Mouse (Mus musculus) bone marrow, adult 2 months (tissue): ENCODE measurements at regions not wholly inside any gene's neighbourhood (a gene's known extent, or its start where the extent isn't known, plus 50 kb on each side); places are given as distances from the start of the nearest gene placed in this dataset.

ENCODE experiments used
- H3K27ac ChIP-seq: fragments of 200-500 bp; 2 replicates; pipeline ENCODE4 v1.5.1; 2012; ENCODE audit warnings: low read depth, mild to moderate bottlenecking, control low read depth, inconsistent platforms, low read length; ENCODE audit not compliant: control insufficient read depth, poor library complexity, insufficient read depth
- H3K4me1 ChIP-seq: fragments of 200-500 bp; 2 replicates; pipeline ENCODE4 v1.6.1; 2011; ENCODE audit warnings: low read length; ENCODE audit not compliant: control insufficient read depth, insufficient read depth
- H3K4me3 ChIP-seq: fragments of 200-500 bp; replicated peaks from 2 replicates; pipeline ENCODE3; 2011; ENCODE audit warnings: mild to moderate bottlenecking, low read depth, low read length, control low read depth; ENCODE audit not compliant: control insufficient read depth
- CTCF ChIP-seq: fragments of 200-500 bp; IDR thresholded peaks from 2 replicates; pipeline ENCODE4 v1.5.1; 2011; ENCODE audit warnings: low read length, control low read depth; ENCODE audit not compliant: control insufficient read depth, insufficient read depth
- POLR2A ChIP-seq: fragments of 200-500 bp; IDR thresholded peaks from 2 replicates; pipeline ENCODE4 v1.6.1; 2011; ENCODE audit warnings: low read depth, mild to moderate bottlenecking, control low read depth, low read length, borderline replicate concordance; ENCODE audit not compliant: control insufficient read depth
- WGBS: fragments of 180-500 bp; shearing (Covaris S2); methylation state at CpG from one replicate; pipeline ENCODE4 v1.1.7; 2018; 5-methylcytosine and 5-hydroxymethylcytosine counted together

DNA sequence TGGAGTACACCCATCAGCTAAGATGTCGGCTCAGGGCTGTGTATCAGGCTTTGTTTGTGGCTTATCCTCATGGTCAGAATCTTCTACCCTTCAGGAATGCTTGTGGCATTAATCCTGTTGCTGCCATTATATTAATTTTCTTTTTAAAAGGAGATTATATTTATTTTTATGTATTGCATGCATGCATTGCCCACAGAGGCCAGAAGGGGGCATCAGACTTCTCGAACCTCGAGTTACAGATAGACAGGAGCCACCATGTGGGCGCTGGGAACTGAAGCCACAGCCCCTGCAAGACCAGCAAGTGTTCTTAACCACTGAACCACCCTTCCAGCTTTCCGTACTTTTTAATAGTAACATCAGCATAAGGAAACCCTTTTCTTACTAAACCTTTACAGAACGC is 134.7 kb upstream of the Pitx1 start:
- Histone ChIP-seq H3K4me1 (no peaks in the 10 kb centered on the region), H3K4me3 (no peak overlapping the region), H3K27ac (no peak overlapping the region)
- WGBS = 83% methylated on average over 6 of the region's 6 CpGs
- TF ChIP-seq CTCF (no peak), POLR2A (no peak)

DNA sequence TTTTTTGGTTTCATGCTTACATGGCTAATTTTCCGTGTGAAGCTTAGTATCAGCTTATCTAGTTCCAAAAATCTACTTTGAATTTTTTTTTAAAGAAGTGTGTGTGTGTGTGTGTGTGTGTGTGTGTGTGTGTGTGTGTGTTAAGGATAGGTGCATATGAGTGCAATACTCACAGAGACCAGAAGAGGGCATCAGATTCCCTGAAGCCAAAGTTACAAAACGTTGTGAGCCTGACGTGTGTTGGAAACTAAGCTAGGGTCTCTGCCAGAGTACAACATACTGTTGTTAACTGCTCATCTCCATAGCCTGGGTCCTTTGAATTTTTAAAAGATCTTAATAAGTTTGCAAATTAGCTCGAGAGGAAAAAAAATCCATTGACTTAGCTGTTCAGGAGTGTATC is 133.5 kb upstream of the Pitx1 start:
- 79% methylated on average over 4 of the region's 4 CpGs for WGBS
- no peak overlapping the region for H3K4me3 ChIP-seq
- TF ChIP-seq CTCF (no peak), POLR2A (no peak)
- H3K4me1 ChIP-seq = no peaks in the 10 kb centered on the region
- no peak overlapping the region for H3K27ac ChIP-seq

DNA sequence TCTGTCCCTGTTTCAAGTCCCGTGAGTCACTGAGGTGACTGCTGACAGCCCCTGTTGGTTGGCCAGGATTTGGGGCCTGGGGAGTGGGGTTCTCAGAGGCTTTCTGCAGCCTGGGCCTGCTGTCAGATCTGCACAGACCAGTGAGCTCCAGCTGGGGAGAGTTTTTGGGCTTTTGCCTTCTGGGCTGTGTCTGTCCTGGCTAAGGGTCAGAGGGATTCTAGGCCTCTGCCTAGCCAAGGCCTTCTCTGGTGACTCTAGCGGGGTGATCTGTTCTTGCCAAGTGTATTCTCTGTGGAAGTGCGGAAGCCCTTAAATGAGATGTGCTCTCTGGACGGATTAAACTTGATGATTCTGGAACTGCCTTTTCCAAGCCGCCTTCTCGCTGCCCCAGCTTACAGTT is 131.2 kb upstream of the Pitx1 start:
- 83% methylated on average over 6 of the region's 6 CpGs for WGBS
- Histone ChIP-seq H3K27ac (no peak overlapping the region), H3K4me3 (no peak overlapping the region), H3K4me1 (no peaks in the 10 kb centered on the region)
- TF ChIP-seq POLR2A = no peak
- TF ChIP-seq CTCF = no peak

DNA sequence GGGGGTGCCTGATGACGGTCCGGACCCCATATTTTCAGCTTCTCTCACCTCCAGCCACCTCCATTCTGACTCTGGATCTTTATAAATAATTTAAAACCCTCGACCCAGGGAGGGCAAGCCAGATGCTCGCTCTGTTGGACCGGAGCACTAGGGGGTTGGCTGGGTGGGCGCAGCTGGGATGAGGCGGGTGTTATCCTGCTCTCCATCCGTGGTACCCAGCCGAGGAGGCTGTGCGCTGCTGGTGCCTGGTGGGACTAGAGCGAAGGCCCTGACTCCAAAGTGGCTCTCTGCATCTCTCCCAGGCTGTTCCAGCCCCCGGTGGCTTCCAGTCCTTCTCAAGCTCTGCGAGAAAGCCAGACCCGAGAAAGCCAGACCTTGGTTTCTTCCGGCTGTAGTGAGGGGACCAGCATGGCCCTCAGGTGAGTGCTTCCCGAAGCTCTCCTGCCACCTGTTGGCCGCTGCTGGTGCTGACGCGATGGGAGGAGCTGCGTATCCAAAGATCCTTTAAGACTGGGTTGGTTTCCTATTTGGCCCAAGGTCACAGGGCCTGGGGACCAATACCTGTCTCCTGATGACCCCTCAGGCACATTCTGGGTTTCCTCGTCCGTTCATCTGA is 127.1 kb upstream of the Pitx1 start:
- 13% methylated on average over 22 of the region's 22 CpGs for WGBS
- Histone ChIP-seq H3K4me1 (no peaks in the 10 kb centered on the region), H3K27ac (no peak overlapping the region), H3K4me3 (no peak overlapping the region)
- TF ChIP-seq POLR2A = no peak
- peak; percentile 78 for TF ChIP-seq CTCF

- TF ChIP-seq CTCF (no peak), POLR2A (no peak)
- Histone ChIP-seq H3K4me1 (no peaks in the 10 kb centered on the region), H3K4me3 (no peak overlapping the region), H3K27ac (no peak overlapping the region)
- WGBS = 40% methylated on average over 18 of the region's 18 CpGs
Measured at GRCm38 (mm10) chr13:55962254-55962866, 126.4 kb upstream of the Pitx1 start.

GRCm38 (mm10) chr13:55954346-55954745 is 118.4 kb upstream of the Pitx1 start:
- TF ChIP-seq POLR2A (no peak), CTCF (no peak)
- 70% methylated on average over 6 of the region's 6 CpGs for WGBS
- no peak overlapping the region for H3K27ac ChIP-seq
- peaks cover 2% of the 10 kb centered on the region; the same call in 1 of the 2 replicates for H3K4me1 ChIP-seq
- no peak overlapping the region for H3K4me3 ChIP-seq

GRCm38 (mm10) chr13:55953426-55953825 is 117.4 kb upstream of the Pitx1 start:
- WGBS = 83% methylated on average over 2 of the region's 2 CpGs
- Histone ChIP-seq H3K4me1 (peaks cover 2% of the 10 kb centered on the region; the same call in 1 of the 2 replicates), H3K4me3 (no peak overlapping the region), H3K27ac (no peak overlapping the region)
- TF ChIP-seq CTCF = no peak
- no peak for TF ChIP-seq POLR2A

DNA sequence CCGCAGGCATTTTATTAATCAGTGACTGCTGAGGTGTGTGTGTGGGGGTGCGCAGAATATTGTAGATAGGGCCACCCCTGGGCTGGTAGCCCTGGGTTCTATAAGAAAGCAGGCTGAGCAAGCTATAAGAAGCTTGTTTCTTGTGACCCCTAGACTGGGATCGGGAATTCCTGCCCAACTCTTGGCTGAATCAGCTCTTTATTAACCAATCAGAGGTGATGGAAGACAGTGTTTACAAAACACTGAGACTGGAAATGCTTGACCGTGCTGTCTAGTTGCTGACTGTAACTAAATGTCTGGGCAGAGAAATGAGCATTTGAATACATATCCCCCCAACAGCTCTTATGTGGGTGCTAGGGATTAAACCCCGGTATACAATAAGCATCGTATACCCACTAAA is 114.8 kb upstream of the Pitx1 start:
- Histone ChIP-seq H3K27ac (no peak overlapping the region), H3K4me3 (no peak overlapping the region), H3K4me1 (no peaks in the 10 kb centered on the region)
- TF ChIP-seq CTCF (no peak), POLR2A (no peak)
- WGBS = 83% methylated on average over 6 of the region's 6 CpGs
